Mouse (Mus musculus) left cerebral cortex, adult 8-10 months (tissue): ENCODE measurements around the gene Cc2d1b. TPM values are rescaled to one million over a fixed set of nuclear protein-coding genes. Genes with fewer than 3 reads are reported as not detected.

Source experiments
- DNase-seq, 2 experiments: peaks; one replicate each; pipeline ENCODE4 v3.0.0; 2022; ENCODE audit warnings: low spot score in 2 of 2
- total RNA-seq, 4 experiments: library from RNA; stranded (reverse); gene quantifications; 2 replicates each; pipeline ENCODE4 v1.2.4; 2022

The Cc2d1b gene
- 10 to 100 TPM; 32.5 to 46.2 (median 38.3) TPM for total RNA-seq

- peak; percentile 78 to 95 for DNase-seq
Measured at GRCm38 (mm10) chr4:108619587-108620341, at the start of gene Cc2d1b. Cc2d1b (plus strand) TSS chr4:108619940.

DNA sequence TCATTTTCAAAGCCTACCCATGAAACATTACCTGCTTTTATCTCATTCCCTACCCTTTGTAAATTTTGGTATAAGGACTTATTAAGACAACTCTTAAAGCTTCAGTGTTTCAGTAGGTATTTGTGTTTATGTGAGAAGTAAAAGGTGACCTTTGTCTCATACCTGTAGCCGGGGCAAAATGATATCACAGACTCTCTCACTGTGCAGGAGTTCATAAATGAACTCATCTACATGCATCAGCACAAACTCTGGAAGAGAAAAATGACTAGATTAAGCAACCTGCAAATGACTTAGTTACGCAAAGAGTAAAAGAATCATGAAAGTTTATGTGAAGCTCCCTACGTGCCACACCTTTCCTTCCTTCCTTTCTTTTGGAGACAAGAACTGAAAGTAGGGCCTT is 47.1 kb upstream of the Cc2d1b start:
- DNase-seq: no peak

GRCm38 (mm10) chr4:108578840-108579742 is 40.6 kb upstream of the Cc2d1b start, which contains the start of the genes Prpf38a and Orc1:
Prpf38a (minus strand) TSS chr4:108579336.
Orc1 (plus strand) TSS chr4:108579423.
- DNase-seq: peak; percentile 95 to 96

- no peak for DNase-seq
Measured at GRCm38 (mm10) chr4:108579743-108580411, 39.9 kb upstream of the Cc2d1b start.

DNA sequence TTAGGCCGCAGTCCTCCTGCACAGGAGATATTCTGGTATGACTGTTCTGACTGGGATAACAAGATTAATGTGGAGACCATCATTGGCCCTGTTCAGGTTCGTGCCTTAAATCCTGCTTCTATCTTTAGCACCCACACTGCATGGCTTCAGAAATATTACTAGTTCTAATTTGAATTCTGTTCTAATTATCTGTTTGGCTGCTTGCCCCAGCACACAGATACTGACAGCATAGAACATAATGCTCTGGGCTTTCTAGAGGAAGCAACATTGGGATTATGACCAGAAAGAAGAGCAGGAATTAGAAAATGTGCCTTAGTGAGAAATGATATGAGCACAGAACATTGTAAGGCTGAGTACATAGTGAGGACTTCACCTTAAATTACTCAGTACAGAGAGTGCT is 26.4 kb upstream of the Cc2d1b start:
- DNase-seq: no peak

DNA sequence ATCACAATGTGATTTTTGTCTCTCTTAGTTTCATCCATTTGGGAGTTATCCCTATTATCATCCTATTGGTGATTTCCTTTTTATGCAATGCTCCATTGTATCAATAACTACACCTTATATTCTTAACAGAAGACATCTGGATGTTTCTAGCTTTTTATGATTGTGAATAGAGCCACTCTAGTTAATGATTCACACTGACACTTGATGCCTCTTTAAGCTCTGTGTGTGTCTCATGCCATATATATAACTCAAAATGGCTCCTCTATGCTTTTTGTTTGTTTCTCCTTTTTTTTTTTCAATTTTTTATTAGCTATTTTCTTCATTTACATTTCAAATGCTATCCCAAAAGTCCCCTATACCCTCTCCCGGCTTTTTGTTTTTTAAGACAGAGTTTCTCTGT is 24.0 kb upstream of the Cc2d1b start:
- no peak for DNase-seq

DNA sequence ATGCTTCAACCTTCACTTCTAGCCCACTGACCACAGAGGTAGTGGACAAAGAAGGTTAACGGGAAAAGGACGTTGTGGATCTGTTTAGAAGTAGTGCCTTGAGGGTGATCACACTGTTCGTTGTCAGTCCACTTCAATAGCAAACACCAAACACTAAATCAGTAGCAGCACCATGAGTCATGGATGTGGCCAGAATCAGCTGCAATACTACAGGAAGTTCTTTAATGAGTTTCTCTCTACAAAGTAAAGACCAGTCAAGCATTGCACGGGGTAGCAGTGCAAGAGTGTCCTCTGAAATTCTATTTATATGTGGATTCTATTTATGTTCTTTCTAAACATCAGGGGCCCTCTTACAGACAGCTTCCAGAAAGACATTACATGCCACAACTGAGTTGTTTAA is 21.4 kb upstream of the Cc2d1b start:
- DNase-seq: no peak

DNA sequence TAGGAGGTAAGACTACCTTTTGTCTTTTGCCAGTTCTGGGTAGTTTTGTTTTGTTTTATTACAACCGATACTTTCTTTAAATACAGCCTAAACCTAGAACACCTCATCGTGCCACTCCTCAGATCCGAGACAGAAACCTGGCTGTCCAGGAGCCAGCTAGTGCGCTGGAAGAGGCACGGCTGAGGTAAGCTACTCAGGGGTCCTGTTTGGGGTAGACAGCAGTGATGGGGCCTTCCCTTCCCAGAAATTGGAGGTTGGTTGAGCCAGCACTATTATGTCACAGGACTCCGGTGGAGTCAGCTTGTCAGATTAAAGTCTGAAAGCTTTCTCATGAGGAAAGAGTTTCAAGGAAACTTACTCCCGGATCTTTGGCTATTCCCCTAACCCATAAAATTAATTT is 17.9 kb upstream of the Cc2d1b start:
- DNase-seq: no peak

DNA sequence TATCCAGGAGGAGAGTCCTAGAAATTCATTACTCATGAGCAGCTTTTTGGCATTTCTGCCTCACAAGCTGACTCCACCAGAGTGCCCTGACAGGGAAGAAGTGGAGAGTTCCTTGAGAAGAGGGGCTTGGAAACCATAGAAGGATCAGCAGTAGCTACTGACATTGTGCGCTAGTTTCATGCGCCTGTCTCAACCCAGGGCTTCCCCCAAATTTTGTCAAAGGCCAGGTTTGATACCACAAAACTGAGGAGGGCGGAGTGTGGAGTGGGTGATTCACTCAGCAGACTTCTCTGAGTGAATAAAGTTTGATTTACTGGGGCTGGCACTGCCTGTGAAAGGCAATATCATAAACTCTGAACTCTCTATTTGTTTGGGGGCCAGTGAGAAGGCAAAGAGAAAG is 11.1 kb upstream of the Cc2d1b start:
- no peak for DNase-seq

DNA sequence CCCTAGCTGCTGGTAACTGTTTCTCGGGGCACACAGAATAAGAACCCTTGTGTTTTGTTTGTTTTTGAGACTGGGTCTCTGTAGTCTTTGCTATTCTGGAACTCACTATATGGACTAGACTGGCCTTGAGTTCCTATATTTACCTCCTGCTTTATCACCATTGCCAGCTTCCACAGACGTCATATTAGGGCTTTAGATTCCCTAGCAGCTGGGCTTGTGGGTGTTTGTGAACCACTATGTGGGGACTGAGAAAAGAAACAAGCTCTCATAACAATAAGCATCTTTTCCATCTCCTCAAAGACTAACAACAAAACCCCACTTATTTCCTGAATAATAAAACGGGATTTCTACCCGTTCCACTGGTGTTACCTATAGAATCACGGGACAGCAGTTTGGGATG is 8.8 kb upstream of the Cc2d1b start:
- DNase-seq: no peak

DNA sequence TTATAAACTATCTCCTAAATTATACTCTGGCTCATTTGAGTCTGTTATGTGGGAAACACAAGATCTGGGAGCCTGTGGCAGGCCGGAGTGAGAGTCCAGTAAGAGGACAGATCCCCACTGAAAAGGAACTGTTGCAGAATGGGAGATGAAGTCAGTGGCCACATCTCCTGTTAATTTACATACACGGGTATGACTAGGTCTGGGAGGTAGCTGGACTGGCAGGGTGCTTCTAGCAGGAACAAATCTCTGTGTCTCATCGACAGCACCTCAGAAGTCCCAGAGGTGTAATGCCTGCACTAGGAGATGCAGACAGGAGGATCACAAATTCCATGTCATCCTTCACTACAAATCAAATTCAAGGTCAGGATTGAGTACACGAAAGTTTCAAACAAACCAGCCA is 1.2 kb upstream of the Cc2d1b start:
- no peak for DNase-seq

GRCm38 (mm10) chr4:108619165-108619564 is 575 bp upstream of the Cc2d1b start:
- DNase-seq: no peak

GRCm38 (mm10) chr4:108620536-108620935 is 796 bp downstream of the Cc2d1b start:
- no peak for DNase-seq

DNA sequence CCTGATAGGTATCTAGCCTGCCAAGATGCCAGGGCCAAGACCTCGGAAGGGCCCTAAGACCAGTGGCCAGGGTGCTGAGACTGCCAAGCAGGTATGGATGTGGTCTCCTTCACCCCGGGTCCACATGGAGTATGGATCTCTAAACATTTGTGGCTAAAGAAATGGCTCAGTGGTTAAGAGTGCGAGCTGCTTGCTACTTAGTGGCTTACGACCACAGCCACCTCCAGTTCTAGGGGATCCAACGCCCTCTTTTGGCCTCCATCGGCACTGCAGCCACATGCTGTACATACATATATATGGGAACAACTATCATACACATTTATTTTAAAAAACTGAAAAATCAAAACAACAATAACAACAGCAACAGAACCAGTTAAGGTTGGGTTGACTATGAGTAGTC is 1.8 kb downstream of the Cc2d1b start:
- DNase-seq: no peak

GRCm38 (mm10) chr4:108627066-108627465 is 7.3 kb downstream of the Cc2d1b start:
- DNase-seq: no peak

- DNase-seq: no peak
Measured at GRCm38 (mm10) chr4:108629363-108629880, 9.7 kb downstream of the Cc2d1b start.

GRCm38 (mm10) chr4:108630096-108630495 is 10.4 kb downstream of the Cc2d1b start:
- DNase-seq: no peak

GRCm38 (mm10) chr4:108631616-108632015 is 11.9 kb downstream of the Cc2d1b start:
- DNase-seq: no peak

GRCm38 (mm10) chr4:108633703-108634102 is 14.0 kb downstream of the Cc2d1b start:
- no peak for DNase-seq

- no peak for DNase-seq
Measured at GRCm38 (mm10) chr4:108634696-108635095, 15.0 kb downstream of the Cc2d1b start.

DNA sequence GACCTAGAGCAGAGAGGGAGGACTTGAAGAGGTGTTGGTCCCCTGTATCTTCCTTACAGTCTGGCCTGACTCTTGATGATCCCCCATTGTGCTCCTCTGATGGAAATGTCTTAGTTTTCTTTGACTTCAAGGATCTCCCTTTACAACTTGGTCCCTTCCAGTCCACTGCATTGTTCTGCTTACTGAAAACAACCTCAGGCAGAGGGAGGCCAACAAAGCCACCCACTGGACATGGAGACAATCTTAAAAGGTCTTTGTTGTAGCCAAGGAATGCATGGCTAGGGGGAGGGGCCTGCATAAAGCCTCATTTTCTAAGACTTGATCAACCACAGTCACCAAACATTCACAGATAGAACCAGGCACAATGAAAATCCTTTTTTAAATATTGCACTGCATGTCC is 15.4 kb downstream of the Cc2d1b start:
- no peak for DNase-seq

GRCm38 (mm10) chr4:108637721-108638120 is 18.0 kb downstream of the Cc2d1b start:
- DNase-seq: no peak
